Mouse (Mus musculus) embryonic facial prominence, embryonic 11.5 days (tissue): Measurements from ENCODE around the gene Thada. TPM values are rescaled to one million over a fixed set of nuclear protein-coding genes. Genes with fewer than 3 reads are reported as not detected.

ENCODE experiments used
- ATAC-seq: fragments of 200-750 bp; cut with Nextera tagmentation; replicated peaks from 2 replicates; pipeline ENCODE4 v1.8.0; 2017; ENCODE audit warnings: low read depth; ENCODE audit not compliant: insufficient number of reproducible peaks, low FRiP score, low TSS enrichment
- DNase-seq: peaks from one replicate; pipeline ENCODE4 v3.0.0-alpha.2; 2015; ENCODE audit warnings: low spot score
- H3K27ac ChIP-seq: fragments of 300-500 bp; sonication (generic); replicated peaks from 2 replicates; pipeline ENCODE4 v1.5.1; 2014; ENCODE audit warnings: mild to moderate bottlenecking, low read depth, low read length, control low read depth
- H3K27me3 ChIP-seq: fragments of 300-500 bp; sonication (generic); 2 replicates; pipeline ENCODE4 v1.6.1; 2014; ENCODE audit warnings: mild to moderate bottlenecking, low read length, moderate library complexity, mixed read lengths; ENCODE audit not compliant: control insufficient read depth, insufficient read depth
- H3K36me3 ChIP-seq: fragments of 300-500 bp; sonication (generic); replicated peaks from 2 replicates; pipeline ENCODE4 v1.6.1; 2014; ENCODE audit warnings: low read depth, mild to moderate bottlenecking, low read length, moderate library complexity, mixed read lengths; ENCODE audit not compliant: control insufficient read depth, insufficient read depth
- H3K4me1 ChIP-seq: fragments of 300-500 bp; sonication (generic); 2 replicates; pipeline ENCODE4 v1.6.1; 2014; ENCODE audit warnings: low read length, mixed read lengths; ENCODE audit not compliant: control insufficient read depth, insufficient read depth
- H3K4me2 ChIP-seq: fragments of 300-500 bp; sonication (generic); 2 replicates; pipeline ENCODE4 v1.6.1; 2014; ENCODE audit warnings: low read depth, mild to moderate bottlenecking, control low read depth, low read length, moderate library complexity
- H3K4me3 ChIP-seq: fragments of 300-500 bp; sonication (generic); 2 replicates; pipeline ENCODE4 v1.5.1; 2014; ENCODE audit warnings: low read depth, low read length, control low read depth
- H3K9ac ChIP-seq: fragments of 300-500 bp; sonication (generic); replicated peaks from 2 replicates; pipeline ENCODE4 v1.6.1; 2014; ENCODE audit warnings: mild to moderate bottlenecking, control low read depth, low read length
- H3K9me3 ChIP-seq: fragments of 300-500 bp; sonication (generic); replicated peaks from 2 replicates; pipeline ENCODE4 v1.6.1; 2016; ENCODE audit warnings: mild to moderate bottlenecking, low read length, inconsistent platforms, mixed read lengths; ENCODE audit not compliant: control insufficient read depth
- WGBS: fragments of 180-500 bp; shearing (Covaris S2); extraction: QIAGEN DNeasy Blood & Tissue Kit; methylation state at CpG from one replicate; pipeline ENCODE4 v1.1.7; 2014; 5-methylcytosine and 5-hydroxymethylcytosine counted together
- polyA plus RNA-seq: library from polyadenylated mRNA; unstranded; fragments of >200 nt; fragmentation: Nextera tagmentation; extraction: Ambion mirVana; gene quantifications from 2 replicates; pipeline ENCODE4 v1.2.1, GENCODE M21; 2014

Thada gene
- polyA plus RNA-seq, 1 experiment from 2014 or later, result 8.2 TPM

- Histone ChIP-seq H3K27ac (no peak overlapping the region), H3K27me3 (no peaks in the 10 kb centered on the region), H3K9ac (no peak overlapping the region), H3K36me3 (peaks cover 5% of the 10 kb centered on the region), H3K9me3 (no peaks in the 10 kb centered on the region), H3K4me2 (no peak overlapping the region), H3K4me3 (no peak overlapping the region), H3K4me1 (no peaks in the 10 kb centered on the region)
- no peak for ATAC-seq
- no peak for DNase-seq
Measured at GRCm38 (mm10) chr17:84384661-84385060, 81.3 kb downstream of the Thada start.

- H3K27ac ChIP-seq, result no peak overlapping the region
Measured at GRCm38 (mm10) chr17:84380340-84380739, 85.7 kb downstream of the Thada start.

GRCm38 (mm10) chr17:84376882-84377281, 89.1 kb downstream of the Thada start:
- DNase-seq (no peak), ATAC-seq (no peak)
- H3K9ac ChIP-seq, result no peak overlapping the region
- 86% methylated on average over 4 of the region's 4 CpGs for WGBS
- H3K36me3 ChIP-seq, result no peaks in the 10 kb centered on the region
- no peaks in the 10 kb centered on the region for H3K9me3 ChIP-seq
- no peaks in the 10 kb centered on the region for H3K4me1 ChIP-seq
- H3K4me3 ChIP-seq, result no peak overlapping the region
- H3K27me3 ChIP-seq, result no peaks in the 10 kb centered on the region
- H3K27ac ChIP-seq, result no peak overlapping the region
- H3K4me2 ChIP-seq, result no peak overlapping the region

More at GRCm38 (mm10) chr17:84380340-84380739, 85.7 kb downstream of the Thada start:
- no peak overlapping the region for H3K4me3 ChIP-seq
- DNase-seq (no peak), ATAC-seq (no peak)
- no peaks in the 10 kb centered on the region for H3K4me1 ChIP-seq
- no peaks in the 10 kb centered on the region for H3K9me3 ChIP-seq
- WGBS, result 94% methylated on average over 9 of the region's 9 CpGs
- no peaks in the 10 kb centered on the region for H3K27me3 ChIP-seq
- H3K36me3 ChIP-seq, result peaks cover 3% of the 10 kb centered on the region
- H3K4me2 ChIP-seq, result no peak overlapping the region
- H3K9ac ChIP-seq, result no peak overlapping the region

- no peak overlapping the region for H3K27ac ChIP-seq
- H3K9me3 ChIP-seq, result no peaks in the 10 kb centered on the region
- no peaks in the 10 kb centered on the region for H3K27me3 ChIP-seq
- H3K4me1 ChIP-seq, result no peaks in the 10 kb centered on the region
- no peaks in the 10 kb centered on the region for H3K36me3 ChIP-seq
- ATAC-seq (no peak), DNase-seq (no peak)
- no peak overlapping the region for H3K9ac ChIP-seq
- 81% methylated on average over 6 of the region's 6 CpGs for WGBS
- no peak overlapping the region for H3K4me3 ChIP-seq
- H3K4me2 ChIP-seq, result no peak overlapping the region
Measured at GRCm38 (mm10) chr17:84372411-84373045, 93.5 kb downstream of the Thada start.

- no peaks in the 10 kb centered on the region for H3K9me3 ChIP-seq
- no peak overlapping the region for H3K4me2 ChIP-seq
- WGBS, result 81% methylated on average over 5 of the region's 5 CpGs
- H3K4me3 ChIP-seq, result no peak overlapping the region
- H3K36me3 ChIP-seq, result no peaks in the 10 kb centered on the region
- DNase-seq (peak; percentile 22), ATAC-seq (no peak)
- no peaks in the 10 kb centered on the region for H3K27me3 ChIP-seq
- no peak overlapping the region for H3K9ac ChIP-seq
- H3K27ac ChIP-seq, result no peak overlapping the region
- H3K4me1 ChIP-seq, result no peaks in the 10 kb centered on the region; the same call in 1 of the 2 replicates
Measured at GRCm38 (mm10) chr17:84370385-84370784, 95.6 kb downstream of the Thada start.

- Histone ChIP-seq H3K36me3 (no peaks in the 10 kb centered on the region), H3K27me3 (no peaks in the 10 kb centered on the region), H3K9me3 (no peaks in the 10 kb centered on the region), H3K27ac (no peak overlapping the region), H3K9ac (no peak overlapping the region), H3K4me3 (no peak overlapping the region), H3K4me1 (peaks cover 3% of the 10 kb centered on the region; the same call in 1 of the 2 replicates), H3K4me2 (no peak overlapping the region)
- ATAC-seq (no peak), DNase-seq (no peak)
- 70% methylated on average over 3 of the region's 3 CpGs for WGBS
Measured at GRCm38 (mm10) chr17:84369769-84370168, 96.2 kb downstream of the Thada start.

- Histone ChIP-seq H3K9ac (no peak overlapping the region), H3K4me2 (no peak overlapping the region), H3K4me3 (no peak overlapping the region), H3K27ac (no peak overlapping the region; the same call in 1 of the 2 replicates), H3K27me3 (no peaks in the 10 kb centered on the region), H3K9me3 (no peaks in the 10 kb centered on the region), H3K36me3 (no peaks in the 10 kb centered on the region), H3K4me1 (peaks cover 3% of the 10 kb centered on the region; the same call in 1 of the 2 replicates)
- 77% methylated on average over 11 of the region's 11 CpGs for WGBS
- DNase-seq (no peak), ATAC-seq (no peak)
Measured at GRCm38 (mm10) chr17:84368213-84369014, 97.6 kb downstream of the Thada start.

- 68% methylated on average over 3 of the region's 3 CpGs for WGBS
- Histone ChIP-seq H3K9me3 (no peaks in the 10 kb centered on the region), H3K36me3 (no peaks in the 10 kb centered on the region), H3K4me1 (peaks cover 3% of the 10 kb centered on the region; the same call in 1 of the 2 replicates), H3K4me3 (no peak overlapping the region), H3K9ac (no peak overlapping the region), H3K27me3 (no peaks in the 10 kb centered on the region), H3K4me2 (no peak overlapping the region), H3K27ac (no peak overlapping the region)
- ATAC-seq (no peak), DNase-seq (peak; percentile 18)
Measured at GRCm38 (mm10) chr17:84367663-84368062, 98.3 kb downstream of the Thada start.
